Mouse (Mus musculus) stomach, embryonic 14.5 days (tissue): ENCODE results near the gene Glt28d2. TPM values are rescaled to one million over a fixed set of nuclear protein-coding genes. Genes with fewer than 3 reads are reported as not detected.

Experiments used
- ATAC-seq: fragments of 200-750 bp; cut with Nextera tagmentation; 2 replicates; pipeline ENCODE4 v1.8.0; 2017; ENCODE audit warnings: low read depth, moderate TSS enrichment; ENCODE audit not compliant: insufficient number of reproducible peaks, insufficient read depth, low FRiP score
- H3K27ac ChIP-seq: fragments of 300-500 bp; sonication (generic); 2 replicates; pipeline ENCODE4 v1.5.1; 2014; ENCODE audit warnings: mild to moderate bottlenecking, low read length, moderate library complexity, mixed read lengths
- H3K27me3 ChIP-seq: fragments of 300-500 bp; sonication (generic); 2 replicates; pipeline ENCODE4 v1.6.1; 2014; ENCODE audit warnings: low read length, control low read depth, mixed read lengths; ENCODE audit not compliant: control insufficient read depth, insufficient read depth
- H3K36me3 ChIP-seq: fragments of 300-500 bp; sonication (generic); 2 replicates; pipeline ENCODE4 v1.6.1; 2014; ENCODE audit warnings: mild to moderate bottlenecking, control low read depth, low read length, moderate library complexity, mixed read lengths; ENCODE audit not compliant: control insufficient read depth, insufficient read depth
- H3K4me1 ChIP-seq: fragments of 300-500 bp; sonication (generic); 2 replicates; pipeline ENCODE4 v1.6.1; 2014; ENCODE audit warnings: low read length, control low read depth, mixed read lengths; ENCODE audit not compliant: control insufficient read depth, insufficient read depth
- H3K4me2 ChIP-seq: fragments of 300-500 bp; sonication (generic); replicated peaks from 2 replicates; pipeline ENCODE4 v1.6.1; 2014; ENCODE audit warnings: low read depth, low read length, control low read depth
- H3K4me3 ChIP-seq: fragments of 300-500 bp; sonication (generic); 2 replicates; pipeline ENCODE4 v1.5.1; 2014; ENCODE audit warnings: low read depth, low read length, control low read depth
- H3K9ac ChIP-seq: fragments of 300-500 bp; sonication (generic); replicated peaks from 2 replicates; pipeline ENCODE4 v1.6.1; 2014; ENCODE audit warnings: low read depth, mild to moderate bottlenecking, control low read depth, low read length, moderate library complexity, mixed read lengths
- H3K9me3 ChIP-seq: fragments of 300-500 bp; sonication (generic); 2 replicates; pipeline ENCODE4 v1.6.1; 2016; ENCODE audit warnings: low read depth, low read length, control low read depth; ENCODE audit not compliant: control insufficient read depth
- WGBS: fragments of 180-500 bp; shearing (Covaris S2); extraction: QIAGEN DNeasy Blood & Tissue Kit; methylation state at CpG from one replicate; pipeline ENCODE4 v1.1.7; 2014; 5-methylcytosine and 5-hydroxymethylcytosine counted together
- polyA plus RNA-seq: library from polyadenylated mRNA; unstranded; fragments of >200 nt; fragmentation: Nextera tagmentation; extraction: Ambion mirVana; gene quantifications from 2 replicates; pipeline ENCODE4 v1.2.1, GENCODE M21; 2014

Gene Glt28d2
- polyA plus RNA-seq: 2.5 and 3.2 TPM in 2 replicates

DNA sequence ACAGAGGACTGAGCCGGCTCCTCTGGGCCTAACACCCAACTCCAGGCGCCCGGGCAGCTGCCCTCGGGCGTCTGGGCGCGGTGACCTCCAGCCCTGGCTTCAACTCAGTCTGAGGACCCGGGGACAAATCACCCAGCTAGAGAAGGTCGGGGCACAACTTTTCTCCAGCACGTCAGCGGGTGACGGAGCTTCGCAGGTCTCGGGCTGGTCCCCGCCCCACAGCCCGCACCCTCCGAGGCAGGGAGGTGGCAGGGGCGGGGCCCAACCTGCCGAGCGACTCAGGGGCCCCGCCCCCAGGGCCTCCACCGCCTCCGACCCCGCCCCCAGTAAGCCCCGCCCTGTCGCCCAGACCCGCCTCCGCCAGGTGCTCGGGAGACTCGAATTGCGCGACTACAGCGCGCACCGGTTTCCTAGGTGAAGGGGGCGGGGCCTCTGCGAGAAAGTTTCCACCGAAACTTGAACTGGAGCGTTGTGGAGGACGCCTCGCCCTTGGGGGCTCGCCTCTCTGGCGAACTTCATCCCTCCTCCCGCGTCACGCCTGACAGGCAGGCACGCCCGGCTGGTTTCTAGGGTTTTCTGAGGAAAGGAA, at the start of gene Glt28d2, which contains the start of gene Gm37240:
Gene Glt28d2, minus strand, starts transcription at position 278 of the 589 bp plus-strand sequence.
Gene Gm37240, minus strand, starts transcription at position 280 of the 589 bp plus-strand sequence.
- peaks cover 5% of the 10 kb centered on the region; the same call in 1 of the 2 replicates for H3K4me1 ChIP-seq
- H3K27me3 ChIP-seq: no peaks in the 10 kb centered on the region
- peak; percentile 94 for ATAC-seq
- H3K4me2 ChIP-seq: peak within 1 kb of the TSS; percentile 85
- under 1% methylated on average over 46 of the region's 48 CpGs for WGBS
- H3K9ac ChIP-seq: peak within 1 kb of the TSS; percentile 32; the same call in 1 of the 2 replicates
- H3K27ac ChIP-seq: peak within 1 kb of the TSS; percentile 62; the same call in 1 of the 2 replicates
- no peaks in the 10 kb centered on the region for H3K36me3 ChIP-seq
- H3K4me3 ChIP-seq: peak within 1 kb of the TSS; percentile 49
- no peaks in the 10 kb centered on the region for H3K9me3 ChIP-seq

DNA sequence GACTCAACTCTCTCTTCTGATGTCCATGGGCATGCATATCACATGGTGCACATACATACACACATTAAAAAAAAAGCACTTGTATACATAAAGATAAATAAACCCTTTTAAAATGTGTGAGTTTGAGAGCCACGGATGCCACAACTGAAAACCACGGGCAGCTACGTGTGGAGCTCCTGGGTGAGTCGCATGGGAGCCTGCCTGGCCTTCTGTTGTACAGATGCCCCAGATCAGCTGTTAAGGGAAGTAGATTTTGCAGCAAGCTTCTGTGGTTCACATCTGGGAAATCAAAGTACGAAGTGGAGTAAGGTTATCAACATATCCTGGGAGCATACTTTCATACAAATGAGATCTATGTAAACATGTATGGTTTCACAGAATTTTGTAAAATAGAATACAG, 46.3 kb upstream of the Glt28d2 start:
- 87% methylated on average over 5 of the region's 5 CpGs for WGBS
- ATAC-seq: no peak
- no peaks in the 10 kb centered on the region for H3K36me3 ChIP-seq
- H3K4me1 ChIP-seq: no peaks in the 10 kb centered on the region
- no peak overlapping the region for H3K4me2 ChIP-seq
- no peak overlapping the region for H3K27ac ChIP-seq
- H3K9me3 ChIP-seq: no peaks in the 10 kb centered on the region
- no peak overlapping the region for H3K9ac ChIP-seq
- no peaks in the 10 kb centered on the region for H3K27me3 ChIP-seq
- no peak overlapping the region for H3K4me3 ChIP-seq

DNA sequence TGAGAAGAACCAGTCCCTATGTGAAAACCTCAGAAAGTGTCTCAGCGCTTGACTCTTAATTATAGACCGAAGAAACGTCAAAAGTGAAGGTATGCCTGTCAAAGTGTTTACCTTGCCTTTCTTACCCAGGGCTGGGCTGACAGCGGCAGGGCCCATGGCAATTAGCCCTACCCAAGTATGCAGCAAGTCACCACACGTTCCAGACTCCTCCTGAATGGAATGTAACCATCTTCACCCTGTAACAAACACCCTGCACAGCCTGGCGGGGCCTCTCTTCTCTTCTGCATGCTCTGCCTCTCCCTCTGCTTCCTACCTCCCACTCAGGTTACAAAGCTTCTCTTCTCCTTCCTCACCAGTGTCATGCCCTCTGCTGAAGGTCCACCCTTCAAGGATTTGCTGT, 44.5 kb upstream of the Glt28d2 start:
- WGBS: 56% methylated on average over 6 of the region's 6 CpGs
- Histone ChIP-seq H3K4me1 (no peaks in the 10 kb centered on the region), H3K27ac (no peak overlapping the region)

DNA sequence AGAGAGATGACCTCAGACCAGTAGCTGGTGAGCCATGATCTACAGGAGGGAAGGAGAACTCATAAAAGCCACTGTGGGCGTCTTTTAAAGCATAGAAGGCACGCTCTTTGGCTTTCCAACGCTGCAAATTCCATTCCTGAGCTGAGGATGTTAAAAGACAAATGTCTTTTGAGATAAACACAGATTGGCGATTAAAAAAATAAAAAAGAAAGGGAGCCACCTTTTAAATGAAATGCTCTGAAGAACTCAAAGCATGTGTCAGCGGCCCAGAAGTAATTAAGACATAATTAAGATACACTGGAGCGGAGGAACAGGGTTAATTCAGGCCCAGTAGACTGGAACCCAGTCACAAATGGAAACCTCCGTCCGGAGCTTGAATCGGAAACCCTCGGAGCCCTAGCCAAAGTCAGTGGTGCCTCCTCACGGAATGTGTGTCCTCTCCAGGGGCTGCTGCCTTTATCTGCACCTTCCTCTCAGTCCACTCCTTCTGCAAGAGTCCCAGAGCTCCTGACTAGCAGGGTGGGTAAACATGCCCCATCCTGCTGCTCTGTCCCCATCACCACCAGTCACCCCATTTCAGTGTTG, 43.4 kb upstream of the Glt28d2 start:
- Histone ChIP-seq H3K4me1 (no peaks in the 10 kb centered on the region), H3K27me3 (no peaks in the 10 kb centered on the region), H3K4me3 (no peak overlapping the region), H3K9me3 (no peaks in the 10 kb centered on the region), H3K4me2 (no peak overlapping the region), H3K9ac (no peak overlapping the region), H3K27ac (no peak overlapping the region), H3K36me3 (no peaks in the 10 kb centered on the region)
- WGBS: 74% methylated on average over 11 of the region's 11 CpGs
- no peak for ATAC-seq

More for the DNA sequence above, 44.5 kb upstream of the Glt28d2 start:
- Histone ChIP-seq H3K4me3 (no peak overlapping the region), H3K36me3 (no peaks in the 10 kb centered on the region), H3K9ac (no peak overlapping the region), H3K4me2 (no peak overlapping the region), H3K9me3 (no peaks in the 10 kb centered on the region), H3K27me3 (no peaks in the 10 kb centered on the region)
- 0 out of 2 replicates have a peak, but pooled peaks have one; percentile 49 for ATAC-seq

DNA sequence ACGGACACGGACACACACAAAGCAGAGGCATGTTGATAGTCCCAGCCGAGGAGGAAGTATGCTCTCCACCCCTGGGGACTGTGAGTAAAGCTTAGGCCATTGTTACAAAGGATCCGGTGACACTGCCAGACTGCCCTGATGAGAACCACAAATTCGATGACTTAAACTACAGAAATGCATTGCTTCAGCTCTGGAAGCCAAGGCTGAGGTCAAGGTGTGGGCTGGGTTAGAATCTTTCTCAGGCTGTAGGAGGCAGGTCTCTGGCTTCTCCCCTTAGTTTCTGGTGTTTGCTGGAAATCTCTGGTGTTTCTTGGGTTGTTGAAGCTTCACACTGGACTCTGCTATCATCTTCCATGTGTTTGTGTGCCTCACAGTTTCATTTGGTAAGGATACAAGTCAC, 42.4 kb upstream of the Glt28d2 start:
- WGBS: 86% methylated on average over 5 of the region's 5 CpGs
- no peaks in the 10 kb centered on the region for H3K36me3 ChIP-seq
- no peak overlapping the region for H3K4me2 ChIP-seq
- no peak for ATAC-seq
- no peaks in the 10 kb centered on the region for H3K9me3 ChIP-seq
- no peak overlapping the region for H3K4me3 ChIP-seq
- H3K9ac ChIP-seq: no peak overlapping the region
- no peaks in the 10 kb centered on the region for H3K27me3 ChIP-seq
- H3K4me1 ChIP-seq: no peaks in the 10 kb centered on the region
- H3K27ac ChIP-seq: no peak overlapping the region

DNA sequence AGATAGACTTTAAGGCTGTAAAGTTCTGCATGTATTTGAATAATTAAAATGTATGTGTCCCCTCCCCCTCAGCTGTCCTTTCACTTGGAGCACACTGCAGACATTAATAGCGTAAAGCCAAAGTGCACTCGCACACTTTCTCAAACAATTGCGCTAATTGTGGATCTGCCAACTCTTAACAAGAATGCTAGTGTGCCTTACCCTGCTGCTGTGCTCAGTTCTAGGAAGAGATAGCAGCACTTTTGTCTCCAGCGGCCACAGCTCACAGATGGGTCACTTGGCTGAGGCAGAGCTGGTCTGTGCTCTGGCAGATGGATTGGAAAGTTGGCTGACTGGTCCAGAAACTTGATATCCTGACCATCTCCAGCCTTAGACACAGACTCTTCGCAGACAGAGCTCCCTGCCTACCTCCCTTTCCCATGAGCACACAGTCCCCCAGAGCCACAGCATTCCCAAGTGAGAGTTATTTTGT, 40.9 kb upstream of the Glt28d2 start:
- Histone ChIP-seq H3K9ac (no peak overlapping the region), H3K4me2 (no peak overlapping the region), H3K27ac (no peak overlapping the region), H3K9me3 (no peaks in the 10 kb centered on the region), H3K27me3 (no peaks in the 10 kb centered on the region), H3K4me1 (no peaks in the 10 kb centered on the region), H3K36me3 (no peaks in the 10 kb centered on the region), H3K4me3 (no peak overlapping the region)
- no peak for ATAC-seq
- WGBS: 75% methylated on average over 5 of the region's 5 CpGs

DNA sequence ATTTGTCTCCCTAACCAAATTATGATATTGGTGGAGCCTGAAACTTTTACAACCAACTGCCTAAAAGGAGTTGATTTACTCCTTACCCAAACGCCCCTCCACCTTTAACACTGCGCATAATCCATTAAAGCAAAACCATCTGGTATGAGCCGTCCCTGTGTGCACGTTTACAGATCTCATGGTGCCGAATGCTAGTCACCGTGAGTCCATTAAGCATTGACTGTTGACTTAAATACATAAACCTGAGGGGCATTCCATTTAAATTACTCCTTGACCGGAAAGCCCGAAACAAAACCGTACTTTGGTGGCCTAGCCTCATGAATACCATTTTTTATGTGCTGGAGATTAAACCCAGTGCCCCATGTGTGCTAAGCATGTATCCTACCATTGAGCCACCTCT, 40.0 kb upstream of the Glt28d2 start:
- 44% methylated on average over 9 of the region's 9 CpGs for whole genome bisulfite sequencing
- ATAC-seq: no peak
- no peak overlapping the region for H3K4me3 ChIP-seq

DNA sequence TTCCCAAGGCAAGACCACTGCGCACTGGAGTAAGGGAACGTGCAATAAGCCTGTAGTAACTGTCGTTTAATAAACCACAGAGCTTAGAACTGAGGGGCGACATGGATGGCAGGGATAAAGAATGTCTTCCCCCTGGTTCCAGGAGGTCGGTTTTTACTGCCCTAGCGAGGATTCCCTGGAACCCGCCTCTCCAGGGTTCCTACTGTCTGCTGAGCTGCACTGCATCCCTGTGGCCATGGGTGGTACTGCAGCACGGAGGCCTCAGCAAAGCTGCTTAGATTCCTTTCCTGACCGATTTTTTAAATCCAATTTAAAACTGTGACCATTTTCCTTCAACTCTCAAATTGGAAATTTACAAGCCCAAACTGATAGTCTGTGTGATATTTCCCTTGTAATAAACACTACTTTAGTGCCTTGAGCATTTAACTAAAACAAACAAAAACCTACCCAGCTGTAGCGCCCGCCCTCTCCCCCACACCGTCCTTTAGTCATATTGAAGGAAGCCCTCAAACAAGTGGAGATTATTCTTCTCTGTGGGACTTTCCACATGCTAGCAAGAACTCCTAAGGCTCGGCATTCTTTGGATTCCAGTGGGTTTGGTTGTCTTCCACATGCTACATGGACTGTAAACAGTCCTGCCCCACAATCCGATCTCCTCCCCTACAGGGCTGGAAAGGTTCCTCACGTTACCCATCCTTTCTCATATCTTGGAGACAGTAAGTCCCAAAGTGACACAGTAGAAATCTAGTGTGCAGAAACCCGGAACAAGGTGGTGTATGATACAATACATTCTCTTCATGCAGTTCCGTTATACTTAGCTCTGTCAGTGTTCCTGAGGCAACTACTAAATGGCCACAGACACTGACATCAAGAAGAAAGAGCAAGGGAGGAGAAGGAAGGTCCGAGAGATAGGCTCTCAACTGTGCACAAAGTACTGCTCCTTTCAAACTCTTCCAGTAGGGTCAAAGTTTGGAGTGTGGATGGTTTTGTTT, 36.9 kb upstream of the Glt28d2 start:
- no peaks in the 10 kb centered on the region for H3K4me1 ChIP-seq
- H3K4me2 ChIP-seq: no peak overlapping the region
- no peaks in the 10 kb centered on the region for H3K27me3 ChIP-seq
- H3K36me3 ChIP-seq: no peaks in the 10 kb centered on the region
- no peak overlapping the region for H3K4me3 ChIP-seq
- no peaks in the 10 kb centered on the region for H3K9me3 ChIP-seq
- H3K27ac ChIP-seq: no peak overlapping the region
- H3K9ac ChIP-seq: no peak overlapping the region
- ATAC-seq: peak; percentile 23; the same call in 1 of the 2 replicates
- 37% methylated on average over 18 of the region's 18 CpGs for WGBS

More for the DNA sequence above, 40.0 kb upstream of the Glt28d2 start:
- Histone ChIP-seq H3K9ac (no peak overlapping the region), H3K27ac (no peak overlapping the region), H3K9me3 (no peaks in the 10 kb centered on the region), H3K27me3 (no peaks in the 10 kb centered on the region), H3K4me1 (no peaks in the 10 kb centered on the region), H3K4me2 (no peak overlapping the region), H3K36me3 (no peaks in the 10 kb centered on the region)
